Mouse (Mus musculus) hindbrain, embryonic 13.5 days (tissue): ENCODE results near the gene Ppcs. TPM values are rescaled to one million over a fixed set of nuclear protein-coding genes. Genes with fewer than 3 reads are reported as not detected.

ENCODE experiments used
- polyA plus RNA-seq: library from polyadenylated mRNA; unstranded; fragments of >200 nt; fragmentation: Nextera tagmentation; extraction: Ambion mirVana; gene quantifications from 2 replicates; pipeline ENCODE4 v1.2.1, GENCODE M21; 2015

Gene Ppcs
- polyA plus RNA-seq, 1 experiment from 2014 or later, result 21.5 TPM

Other genes with a start within 250 kb of the Ppcs start
- gene Zfp691, start 248.2 kb downstream of the Ppcs start, polyA plus RNA-seq, result 7.4 and 7.6 TPM in 2 replicates
- gene Ermap, start 232.4 kb downstream of the Ppcs start, polyA plus RNA-seq, result 1.1 and 1.2 TPM in 2 replicates
- 244 and 245 TPM in 2 replicates for gene Svbp, start 227.1 kb downstream of the Ppcs start, polyA plus RNA-seq
- gene Tmem269, start 204.2 kb downstream of the Ppcs start, polyA plus RNA-seq, result 0.39 and 0.43 TPM in 2 replicates
- gene AU022252, start 189.7 kb downstream of the Ppcs start, polyA plus RNA-seq, result 32.5 and 33.4 TPM in 2 replicates
- 12.2 and 13.2 TPM in 2 replicates for gene P3h1, start 189.5 kb downstream of the Ppcs start, polyA plus RNA-seq
- gene Cldn19, start 167.0 kb downstream of the Ppcs start, polyA plus RNA-seq, result 0.76 and 1.3 TPM in 2 replicates
- 817 and 857 TPM in 2 replicates for gene Ybx1, start 127.8 kb downstream of the Ppcs start, polyA plus RNA-seq
- gene Ppih, start 101.9 kb downstream of the Ppcs start, polyA plus RNA-seq, result 60.2 and 63.4 TPM in 2 replicates
- gene Ccdc30, start 6.9 kb downstream of the Ppcs start, polyA plus RNA-seq, result 18.4 and 20.2 TPM in 2 replicates
- 0.40 and 0.44 TPM in 2 replicates for gene Zmynd12, start 394 bp upstream of the Ppcs start, polyA plus RNA-seq
- 19.9 and 21.0 TPM in 2 replicates for gene Rimkla, start 70.2 kb upstream of the Ppcs start, polyA plus RNA-seq
- gene Foxj3, start 114.6 kb upstream of the Ppcs start, polyA plus RNA-seq, result 25.4 and 26.7 TPM in 2 replicates
- 5.5 and 8.0 TPM in 2 replicates for gene Frg2f1, start 117.1 kb upstream of the Ppcs start, polyA plus RNA-seq
- gene Guca2a, start 215.3 kb upstream of the Ppcs start, polyA plus RNA-seq, result not detected in 2 replicates
- gene Guca2b, start 236.5 kb upstream of the Ppcs start, polyA plus RNA-seq, result not detected in 2 replicates